Mouse (Mus musculus): ENCODE data around the gene Nts. TPM values are rescaled to one million over a fixed set of nuclear protein-coding genes. Genes with fewer than 3 reads are reported as not detected.
A peak's percentile ranks its signal among the peaks of the same experiment; 100 is the strongest.
"Not testable (repeated sequence)": the region's sequence is repeated elsewhere in the genome, so short reads cannot be mapped to it uniquely, and the experiment has no call there.

The Nts gene
- 10 to 100 TPM in 1 of 2 experiments, 1 to 10 TPM in 1; 2.6 to 12.4 TPM for total RNA-seq (2021)
- long read RNA-seq, experiment 1, partial matches to known transcripts = 0 of 2 reads
- long read RNA-seq, experiment 1, other reads (novel, unspliced or antisense) = 0 of 2 reads
- long read RNA-seq, experiment 2, partial matches to known transcripts = 1 of 2 reads
- long read RNA-seq, experiment 2, other reads (novel, unspliced or antisense) = 0 of 2 reads

DNA sequence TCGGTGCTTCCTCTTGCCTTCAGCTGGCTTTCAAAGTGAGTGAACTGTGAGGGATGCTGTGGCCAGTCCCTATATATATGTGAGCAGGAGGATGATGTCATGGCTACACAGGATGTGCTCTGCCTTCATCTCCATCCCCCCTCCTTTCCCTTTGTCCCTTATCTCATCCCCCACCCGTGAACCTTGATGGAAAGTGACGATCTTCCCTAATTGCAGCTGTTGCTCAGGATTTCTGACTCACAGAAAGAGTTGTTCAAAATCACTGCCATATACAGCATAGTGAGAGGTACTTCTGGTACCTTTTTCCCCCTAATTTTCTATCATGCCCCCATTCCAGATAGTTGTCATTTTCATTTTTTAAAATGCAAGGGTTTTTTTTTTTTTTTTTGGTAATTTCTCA is at the start of gene Nts:
Gene Nts (minus strand): TSS at position 101 of the 400 bp plus-strand sequence.
- intact Hi-C loops (cut with DNase I) = no loop called here
- DNase-seq (ENCODE audit: low spot score in 2 of 2) = peak in 1 of 2 experiments; percentile 2

DNA sequence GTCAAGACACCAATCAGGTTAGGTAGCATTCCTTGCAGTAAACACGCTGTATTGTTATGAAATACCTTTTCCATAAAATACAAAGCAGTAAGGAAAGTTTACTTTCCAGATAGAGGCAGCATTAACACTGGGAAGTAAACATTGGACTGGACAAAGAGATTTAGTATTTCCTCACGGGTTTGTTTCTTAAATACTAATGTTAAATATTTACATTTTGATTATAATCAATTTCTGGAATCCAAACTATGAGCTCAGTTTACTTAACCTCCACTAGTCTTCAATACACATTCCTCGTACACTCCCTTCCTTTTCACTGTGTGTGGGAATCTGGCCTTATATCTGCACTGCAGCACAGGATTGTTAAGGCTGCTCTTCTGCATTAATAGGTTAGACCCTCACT is 37.6 kb upstream of the Nts start:
- intact Hi-C loops (cut with DNase I) = no loop called here
- DNase-seq (ENCODE audit: low spot score in 2 of 2) = no peak

DNA sequence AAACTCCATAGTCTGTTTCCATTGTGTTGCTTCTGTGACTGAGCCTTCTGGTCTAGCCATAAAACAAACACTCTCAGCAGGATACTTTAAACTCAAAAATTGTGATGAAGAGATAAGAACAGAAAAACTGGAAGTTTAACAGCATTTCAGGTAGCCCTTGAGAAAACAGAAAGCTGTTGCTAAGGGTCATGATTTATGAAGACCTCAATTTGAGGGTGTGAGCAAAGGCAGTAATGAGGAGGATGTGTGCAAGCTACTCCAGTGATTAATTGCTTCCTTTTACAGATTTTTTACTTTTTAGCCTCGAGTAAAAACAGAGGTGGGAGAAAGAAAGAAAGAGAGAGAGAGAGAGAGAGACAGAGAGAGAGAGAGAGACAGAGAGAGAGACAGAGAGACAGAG is 23.9 kb upstream of the Nts start:
- intact Hi-C loops (cut with DNase I) = no loop called here
- DNase-seq (ENCODE audit: low spot score in 2 of 2) = no peak

DNA sequence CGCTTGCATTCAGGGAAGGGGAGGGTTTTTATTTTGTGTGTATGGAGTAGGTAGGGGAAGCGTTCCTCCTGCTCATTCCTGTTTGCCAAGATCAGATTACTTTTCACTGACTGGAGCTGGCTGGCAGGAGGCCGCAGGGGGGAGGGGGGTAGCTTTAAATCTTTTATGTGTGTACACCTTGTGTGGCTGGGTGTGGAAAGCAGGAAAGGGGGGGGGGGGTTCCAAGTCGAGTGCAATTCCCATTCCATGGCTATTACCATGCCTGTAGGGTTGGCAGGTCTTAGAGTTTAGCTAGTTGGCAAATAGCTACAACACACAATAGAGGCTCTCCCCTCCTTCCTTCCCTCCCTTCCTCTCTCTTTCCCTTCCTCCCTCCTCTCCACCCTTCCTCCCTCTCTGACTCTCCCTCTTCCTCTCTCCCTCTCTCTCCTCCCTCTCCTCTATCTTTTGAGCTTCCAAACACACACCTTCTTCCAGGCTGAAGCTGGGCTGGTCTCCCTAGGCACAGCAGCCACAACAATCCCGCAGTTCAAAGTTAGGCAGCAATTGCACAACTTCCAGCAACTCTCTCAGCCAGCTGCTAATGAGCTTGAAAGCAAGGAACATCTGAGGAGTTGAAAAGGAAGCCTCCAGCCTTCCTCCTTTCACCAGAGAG is 21.6 kb upstream of the Nts start, which contains the start of gene Rassf9:
Gene Rassf9 (plus strand): TSS at position 416 of the 655 bp plus-strand sequence.
- no peak for DNase-seq (ENCODE audit: low spot score in 2 of 2)
- intact Hi-C loops (cut with DNase I) = no loop called here

DNA sequence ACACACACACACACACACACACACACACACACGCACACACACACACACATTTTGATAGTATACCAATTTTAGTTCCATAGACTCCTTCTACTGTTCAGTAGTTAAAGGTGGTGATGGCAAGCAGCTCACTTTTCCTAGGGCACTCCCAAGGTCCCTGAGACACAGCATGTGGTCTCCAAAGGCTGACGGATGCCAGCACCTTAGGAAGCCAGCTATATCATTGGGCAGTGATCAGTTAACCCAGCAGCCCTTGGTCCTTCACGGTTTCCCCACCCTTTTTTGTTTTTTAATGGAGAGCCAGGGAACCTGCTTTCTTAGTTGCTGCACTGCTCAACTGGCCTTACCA is 21.1 kb upstream of the Nts start:
- intact Hi-C loops (cut with DNase I) = no loop called here
- no peak for DNase-seq (ENCODE audit: low spot score in 2 of 2)

DNA sequence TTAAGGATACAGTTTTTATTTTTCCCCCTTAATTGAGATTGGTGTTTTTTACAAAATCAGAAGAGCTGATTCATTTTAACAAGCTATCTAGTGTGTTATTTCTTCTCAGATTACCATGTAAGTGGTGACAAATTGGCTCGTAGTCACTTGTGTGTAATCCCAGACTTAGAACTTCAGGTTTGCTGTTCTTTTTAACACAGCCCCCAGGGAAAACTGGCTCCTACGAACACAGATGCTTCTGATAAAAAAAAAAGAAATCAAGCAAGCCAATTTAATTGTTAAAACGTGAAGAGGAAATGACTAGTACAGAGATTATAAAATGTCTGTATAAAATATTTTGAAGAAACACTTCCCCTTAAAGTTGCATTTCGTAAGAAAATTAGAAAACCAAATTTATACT is 17.1 kb upstream of the Nts start:
- DNase-seq (ENCODE audit: low spot score in 2 of 2) = no peak
- intact Hi-C loops (cut with DNase I) = no loop called here

DNA sequence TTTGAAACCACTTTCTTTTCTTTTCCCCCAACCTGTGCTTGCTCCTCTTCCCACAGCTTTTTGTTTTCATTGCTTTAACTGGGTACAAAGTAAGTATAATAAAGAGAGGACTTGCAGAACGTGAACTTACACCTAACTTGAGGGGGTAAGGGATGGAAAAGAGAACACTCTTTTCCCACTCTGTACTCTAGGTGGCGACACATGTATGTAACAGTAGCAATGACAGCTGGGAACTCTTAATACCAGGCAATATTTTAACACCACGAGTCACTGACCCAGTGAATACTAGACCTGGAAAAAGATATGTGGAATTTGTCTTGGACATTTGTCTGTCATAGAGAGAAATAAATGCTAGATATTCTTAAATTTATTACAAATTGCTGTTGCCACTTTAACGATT is 8.5 kb upstream of the Nts start:
- peak; percentile 7 to 28 for DNase-seq (ENCODE audit: low spot score in 2 of 2)
- intact Hi-C loops (cut with DNase I) = loop anchor here (2.0 kb wide), 1 partner anchor 236 kb away; no protein-coding TSS in a partner anchor

DNA sequence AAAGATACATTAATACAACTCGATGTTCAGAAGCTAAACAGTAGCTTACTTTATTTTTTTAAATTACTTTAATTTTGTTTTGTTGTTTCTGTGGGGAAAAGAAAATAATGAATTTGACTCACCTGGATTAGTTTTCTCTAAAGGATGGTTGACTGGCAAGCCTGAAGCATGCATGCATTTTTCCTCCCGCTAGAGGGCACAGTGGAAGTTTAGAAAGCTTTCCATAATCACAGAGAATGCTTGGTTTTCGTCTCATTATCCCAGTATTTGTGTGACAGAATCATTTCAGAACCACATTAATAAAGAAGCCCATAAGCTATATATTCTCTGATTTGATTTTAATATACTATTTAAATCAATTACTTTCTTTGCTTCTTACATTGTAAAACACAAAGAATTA is 1.5 kb upstream of the Nts start:
- DNase-seq (ENCODE audit: low spot score in 2 of 2) = peak; percentile 31 to 79
- intact Hi-C loops (cut with DNase I) = no loop called here

DNA sequence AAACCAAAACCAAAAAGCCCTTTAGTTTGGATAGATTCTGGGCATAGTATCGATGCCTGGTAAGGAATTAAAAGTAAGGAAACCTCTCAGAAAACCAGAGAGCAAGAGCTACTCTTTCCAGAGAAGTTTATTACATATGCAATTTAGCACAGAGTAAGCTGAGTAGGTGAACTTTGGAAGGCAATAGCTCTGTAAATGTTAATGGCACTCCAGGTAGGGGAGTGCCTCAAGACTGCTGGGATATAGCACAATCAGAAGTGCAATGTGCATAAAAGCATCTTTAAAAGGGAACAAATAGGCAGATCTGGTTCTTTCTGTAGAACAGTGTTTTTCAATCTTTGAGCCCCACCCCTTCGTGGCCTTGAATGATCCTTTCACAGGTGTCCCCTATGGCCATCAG is 20.9 kb downstream of the Nts start:
- no peak for DNase-seq (ENCODE audit: low spot score in 2 of 2)
- intact Hi-C loops (cut with DNase I) = no loop called here

DNA sequence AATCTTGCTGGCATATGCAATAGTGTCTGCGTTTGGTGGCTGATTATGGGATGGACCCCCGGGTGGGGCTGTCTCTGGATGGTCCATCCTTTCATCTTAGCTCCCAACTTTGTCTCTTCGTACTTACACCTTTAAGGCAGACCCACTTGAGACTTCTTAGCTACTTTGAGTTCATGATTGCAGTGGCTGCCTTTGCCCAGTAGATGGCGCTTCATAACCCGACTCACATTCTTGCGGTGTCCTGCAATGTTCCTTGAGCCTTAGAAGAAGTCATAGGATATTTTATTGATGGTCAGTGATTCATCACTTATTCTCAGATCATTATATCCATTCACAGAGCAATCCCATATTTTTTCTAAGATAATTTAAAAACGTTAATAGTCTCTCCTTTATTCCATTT is 38.5 kb downstream of the Nts start:
- intact Hi-C loops (cut with DNase I) = loop anchor here (2.0 to 10.0 kb wide), 3 partner anchors 371 to 743 kb away; no protein-coding TSS in a partner anchor
- DNase-seq (ENCODE audit: low spot score in 2 of 2) = peak; percentile 12 to 63

DNA sequence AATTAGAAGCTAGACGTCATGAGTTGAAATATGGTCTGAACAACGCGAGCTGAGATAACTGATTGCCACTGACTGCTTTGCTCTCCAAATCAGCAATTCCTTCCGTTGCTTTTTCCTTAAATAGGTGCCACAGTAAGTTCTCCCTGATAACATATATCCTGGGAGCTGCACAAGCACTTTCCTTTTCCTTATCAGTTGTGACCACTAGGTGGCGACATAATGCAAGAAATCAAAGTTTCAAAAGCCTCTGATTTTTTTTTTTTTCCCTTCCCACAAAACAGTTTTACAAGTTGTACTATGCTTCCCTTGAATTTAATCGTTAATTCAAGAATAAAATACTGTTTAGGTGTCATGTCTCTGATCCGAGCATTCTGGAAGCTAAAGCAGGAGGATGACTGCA is 40.8 kb downstream of the Nts start:
- intact Hi-C loops (cut with DNase I) = loop anchor here (10.0 kb wide), 2 partner anchors 1845 to 1925 kb away; no protein-coding TSS in a partner anchor
- DNase-seq (ENCODE audit: low spot score in 2 of 2) = peak; percentile 73 to 82

DNA sequence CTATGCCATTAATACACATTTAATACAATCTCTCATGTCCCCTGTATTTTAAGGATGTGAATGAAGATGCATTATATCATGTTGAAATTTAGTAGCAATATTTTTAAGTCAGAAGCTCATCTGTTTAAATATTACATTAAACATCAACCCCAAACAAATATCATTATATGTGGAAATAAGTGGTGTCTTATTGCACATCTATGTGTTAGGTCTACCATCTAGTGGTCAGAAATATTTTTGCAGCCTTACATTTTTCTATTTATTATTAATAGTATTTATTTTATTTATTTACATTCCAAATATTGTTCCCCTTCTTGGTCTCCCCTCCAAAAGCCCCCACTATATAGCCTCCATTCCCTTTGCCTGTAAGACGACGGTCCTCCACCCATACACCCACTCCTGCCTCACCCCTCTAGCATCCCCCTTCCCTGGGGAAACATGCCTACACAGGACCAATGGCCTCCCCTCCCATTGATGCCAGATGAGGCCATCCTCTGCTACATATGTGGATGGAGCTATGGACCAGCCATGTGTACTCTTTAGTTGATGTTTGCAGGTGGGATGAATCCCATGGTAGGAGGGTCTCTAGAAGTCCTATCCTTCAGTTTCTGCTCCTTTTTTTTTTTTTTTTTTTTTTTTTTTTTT is 45.3 kb downstream of the Nts start:
- peak in 1 of 2 experiments; percentile 7 for DNase-seq (ENCODE audit: low spot score in 2 of 2)
- intact Hi-C loops (cut with DNase I) = loop anchor here (10.0 kb wide), 2 partner anchors 1840 to 1920 kb away; no protein-coding TSS in a partner anchor

DNA sequence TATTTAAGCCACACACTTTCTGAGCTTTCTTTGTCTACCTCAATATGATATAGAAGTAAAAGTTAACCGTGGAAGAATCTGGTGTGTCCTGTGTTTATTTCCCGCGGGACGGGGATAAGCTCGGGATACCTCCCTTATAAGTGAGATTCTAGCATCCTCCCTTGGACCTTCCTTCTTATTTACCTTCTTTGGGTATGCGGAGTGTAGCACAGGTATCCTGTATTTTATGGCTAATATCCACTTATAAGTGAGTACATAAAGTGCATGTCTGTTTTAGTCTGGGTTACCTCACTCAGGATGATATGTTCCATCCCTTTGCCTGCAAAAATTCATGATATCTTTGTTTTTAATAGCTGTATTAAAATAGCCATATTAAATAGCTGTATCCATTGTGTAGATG is 54.8 kb downstream of the Nts start:
- DNase-seq (ENCODE audit: low spot score in 2 of 2); intact Hi-C loops (cut with DNase I): not testable (repeated sequence)

DNA sequence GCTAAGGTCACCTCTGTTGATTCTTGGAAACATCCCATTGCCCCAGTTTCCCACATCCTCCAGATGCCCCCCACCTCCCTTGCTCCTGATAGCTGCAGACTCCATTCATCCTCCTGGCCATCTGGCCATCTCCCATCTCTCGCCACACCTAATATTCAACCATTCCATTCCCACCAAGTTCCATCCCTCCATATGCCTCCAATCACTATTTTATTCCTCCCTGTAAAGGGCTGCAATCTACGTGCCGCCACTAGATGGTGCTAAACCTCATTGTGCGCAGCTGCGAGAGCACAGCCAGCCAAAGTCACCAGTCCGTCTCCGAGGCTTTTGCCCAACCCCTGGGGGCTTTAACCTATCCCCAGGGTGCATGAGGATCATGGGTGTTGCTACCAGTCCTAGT is 55.2 kb downstream of the Nts start:
- peak in 1 of 2 experiments; percentile 32 for DNase-seq (ENCODE audit: low spot score in 2 of 2)
- intact Hi-C loops (cut with DNase I) = not testable (repeated sequence)

Other genes with a start within 250 kb of the Nts start
- gene Rassf9, start 21.7 kb upstream of the Nts start, total RNA-seq (2021) = 1 to 10 TPM; 3.1 to 4.3 TPM